Mouse (Mus musculus): Measurements from ENCODE around the gene Pdp2.
"Not testable (repeated sequence)": the region's sequence is repeated elsewhere in the genome, so short reads cannot be mapped to it uniquely, and the experiment has no call there.

The Pdp2 gene

GRCm38 (mm10) chr8:104591133-104591834, at the start of gene Pdp2:
Pdp2 (plus strand) TSS chr8:104591451.
- DNase-seq = peak; percentile 94

- DNase-seq = no peak
These were observed 49.8 kb upstream of the Pdp2 start for GRCm38 (mm10) chr8:104541515-104541880.

DNA sequence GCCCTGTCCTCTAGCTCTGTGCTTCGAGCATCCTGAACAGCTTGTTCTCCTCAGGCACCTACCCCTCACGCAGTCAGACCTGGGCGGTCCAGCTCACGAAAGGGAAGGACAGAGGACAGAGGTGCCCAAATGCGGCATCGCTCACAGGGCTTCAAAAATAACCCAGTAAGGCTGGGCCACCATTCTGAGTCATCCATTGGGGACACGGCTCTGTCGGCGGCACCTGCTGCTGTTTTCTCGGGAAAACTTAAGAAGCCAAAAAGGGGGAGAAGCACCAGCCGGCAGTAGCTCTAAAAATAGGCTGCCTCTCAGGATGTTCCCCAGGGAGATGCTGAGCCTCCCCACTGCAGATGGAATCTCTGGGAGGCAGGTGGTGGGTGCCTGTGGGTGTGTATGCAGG, 49.1 kb upstream of the Pdp2 start:
- peak; percentile 61 for DNase-seq

DNA sequence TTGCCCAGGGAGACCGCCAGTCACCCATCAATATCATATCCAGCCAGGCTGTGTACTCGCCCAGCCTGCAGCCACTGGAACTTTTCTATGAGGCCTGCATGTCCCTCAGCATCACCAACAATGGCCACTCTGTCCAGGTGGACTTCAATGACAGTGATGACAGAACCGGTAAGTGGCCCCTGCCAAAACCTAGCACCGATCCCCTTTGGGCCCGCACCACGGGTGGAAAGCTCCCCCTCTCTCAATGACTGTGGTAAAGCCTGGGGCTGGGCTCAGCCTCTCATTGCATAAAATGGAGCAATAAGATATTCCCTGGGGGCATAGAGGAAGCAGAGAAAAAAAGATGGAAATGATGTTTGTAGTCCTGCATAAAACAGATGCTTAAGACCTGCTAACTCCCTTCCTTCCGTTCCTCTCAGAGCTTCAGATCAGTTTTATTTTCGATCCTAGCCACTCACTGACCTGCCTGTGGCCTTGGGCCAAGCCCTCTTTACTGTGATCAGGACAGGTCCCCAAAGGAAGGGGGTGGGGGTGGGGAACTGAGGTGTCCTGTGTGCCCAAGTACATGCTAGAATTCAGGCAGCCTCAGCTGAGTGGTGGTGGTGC, 47.7 kb upstream of the Pdp2 start:
- DNase-seq = no peak

GRCm38 (mm10) chr8:104555191-104555590, 36.1 kb upstream of the Pdp2 start:
- DNase-seq = no peak

DNA sequence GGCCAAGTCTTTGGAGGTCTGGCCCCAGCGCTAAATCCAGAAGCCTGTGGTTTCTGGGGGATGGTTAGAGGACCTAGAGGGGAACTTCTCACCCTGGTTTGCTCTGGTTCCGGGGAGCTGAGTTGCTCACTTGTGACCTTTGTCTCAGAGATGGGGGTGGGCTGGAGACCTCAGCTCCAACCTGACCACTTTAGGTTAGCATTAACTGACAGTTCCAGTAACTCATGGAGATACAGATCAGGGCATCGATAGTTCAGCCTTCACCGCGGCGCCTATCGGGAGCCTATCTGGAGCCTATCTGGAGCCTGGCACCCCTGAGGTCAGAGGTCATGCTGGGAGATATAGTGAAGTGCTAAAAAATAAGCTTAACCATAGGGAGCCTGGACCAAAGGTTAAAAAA, 34.0 kb upstream of the Pdp2 start:
- no peak for DNase-seq

DNA sequence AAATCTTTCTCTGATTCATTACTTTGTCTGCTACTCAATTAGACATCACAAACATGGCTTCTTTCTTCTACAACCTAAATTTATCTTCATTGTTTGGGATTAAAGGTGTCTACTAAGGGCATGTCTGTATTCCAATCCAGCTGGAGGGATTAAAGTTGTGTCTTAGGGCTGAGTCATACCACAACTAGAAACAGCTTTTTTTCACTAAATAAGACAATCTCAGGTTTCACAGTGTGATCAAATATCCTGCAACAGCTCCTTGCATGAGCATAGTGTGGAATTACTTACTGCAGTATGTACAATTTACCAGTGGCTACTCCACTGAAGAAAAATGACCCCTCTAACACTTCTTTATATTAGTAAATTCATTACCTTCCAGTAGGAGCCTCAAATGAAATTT, 30.5 kb upstream of the Pdp2 start:
- no peak for DNase-seq

DNA sequence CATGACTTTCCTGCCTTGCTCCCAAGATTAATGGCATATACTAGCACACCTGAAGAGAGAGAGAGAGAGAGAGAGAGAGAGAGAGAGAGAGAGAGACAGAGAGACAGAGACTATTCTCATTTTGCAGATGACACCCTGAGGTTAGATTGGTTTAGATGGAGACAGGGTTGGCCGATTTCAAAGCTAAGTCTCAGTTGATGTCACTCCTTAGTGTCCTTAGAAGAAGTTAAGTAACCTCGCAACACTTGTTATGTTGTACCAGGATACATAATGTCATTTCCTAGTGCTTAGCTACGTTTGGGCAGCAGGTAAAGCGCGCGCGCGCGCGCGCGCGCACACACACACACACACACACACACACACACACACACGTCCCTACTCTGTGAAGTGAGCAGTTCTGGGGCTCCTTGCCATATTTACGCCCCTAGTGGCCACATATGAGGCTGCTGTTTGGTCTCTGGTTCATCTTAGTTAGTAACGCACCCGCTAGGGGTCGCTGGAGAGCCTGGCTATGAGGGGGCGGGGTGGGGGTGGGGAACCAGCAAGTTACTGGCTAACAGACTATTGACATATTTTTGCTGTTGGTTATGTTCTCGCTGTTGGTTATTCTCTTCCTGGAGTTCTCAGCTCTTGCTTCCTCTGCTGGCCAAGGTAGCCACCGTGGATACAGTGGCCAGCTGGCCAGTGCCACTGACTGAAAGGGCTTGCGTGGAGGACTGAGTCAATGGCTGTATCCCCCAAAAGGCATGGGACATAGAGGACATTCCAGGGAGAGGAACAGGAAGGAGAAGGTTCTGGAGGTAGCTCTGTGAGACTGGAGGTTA, 26.4 kb upstream of the Pdp2 start:
- DNase-seq = peak; percentile 86

DNA sequence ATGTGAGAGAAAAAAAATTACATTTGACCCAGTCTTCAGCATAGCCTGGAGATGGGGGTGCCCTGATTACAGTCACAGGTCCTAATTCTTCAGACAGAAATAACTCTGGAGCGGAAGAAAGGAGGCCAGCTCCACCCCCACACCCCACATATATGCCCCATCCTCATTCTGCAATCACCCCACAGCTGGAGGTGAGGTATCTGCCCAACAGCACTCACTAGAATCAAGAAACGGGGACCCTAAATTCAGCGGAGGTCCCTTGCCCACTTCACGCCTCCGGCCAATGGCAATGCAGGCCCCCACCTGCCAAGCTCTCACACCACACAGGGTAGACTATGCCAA, 25.8 kb upstream of the Pdp2 start:
- DNase-seq = peak; percentile 52

- no peak for DNase-seq
These were observed 21.7 kb upstream of the Pdp2 start for GRCm38 (mm10) chr8:104569559-104569958.

DNA sequence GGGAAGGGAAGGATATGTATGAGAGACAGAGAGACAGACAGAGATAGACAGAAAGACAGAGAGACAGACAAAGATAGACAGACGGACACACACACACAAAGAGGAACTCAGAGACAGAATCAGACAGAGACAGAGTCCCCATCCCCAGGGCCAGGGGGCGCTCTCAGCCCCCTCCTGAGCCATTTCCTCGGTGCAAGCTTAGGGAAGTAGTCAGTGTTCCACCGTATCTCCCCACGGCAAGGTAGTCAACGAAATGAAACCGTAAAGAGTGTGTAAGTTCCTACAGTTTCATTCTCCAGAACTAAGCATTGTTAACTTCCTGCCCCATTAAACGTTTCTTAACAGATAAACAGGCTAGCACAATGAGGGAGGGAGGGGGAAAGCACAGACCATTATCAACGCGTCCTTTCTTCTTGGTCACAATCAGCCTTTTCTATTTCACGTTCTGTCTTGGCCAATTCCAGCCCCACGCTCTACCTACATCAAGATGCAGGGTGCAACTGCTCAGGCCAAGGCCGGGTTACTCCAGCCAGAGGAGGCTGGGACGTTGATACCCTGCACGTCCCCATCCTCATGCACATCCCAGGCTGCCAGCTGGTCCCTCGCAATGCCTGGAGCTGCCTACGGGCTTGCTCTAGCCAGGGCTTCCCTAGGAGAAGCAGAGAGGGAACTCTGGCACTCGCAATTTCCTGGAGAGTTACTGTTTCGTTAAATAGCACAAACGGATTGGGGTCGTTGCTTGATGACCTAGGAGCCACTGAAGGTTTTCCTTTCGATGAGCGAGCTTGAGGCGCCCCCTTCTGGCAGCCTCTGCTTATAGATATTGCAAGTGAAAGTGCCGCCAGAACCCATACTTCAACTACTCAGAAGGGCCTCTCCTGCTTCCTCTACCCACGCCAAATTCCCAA, 20.6 kb upstream of the Pdp2 start:
- DNase-seq = peak; percentile 82

DNA sequence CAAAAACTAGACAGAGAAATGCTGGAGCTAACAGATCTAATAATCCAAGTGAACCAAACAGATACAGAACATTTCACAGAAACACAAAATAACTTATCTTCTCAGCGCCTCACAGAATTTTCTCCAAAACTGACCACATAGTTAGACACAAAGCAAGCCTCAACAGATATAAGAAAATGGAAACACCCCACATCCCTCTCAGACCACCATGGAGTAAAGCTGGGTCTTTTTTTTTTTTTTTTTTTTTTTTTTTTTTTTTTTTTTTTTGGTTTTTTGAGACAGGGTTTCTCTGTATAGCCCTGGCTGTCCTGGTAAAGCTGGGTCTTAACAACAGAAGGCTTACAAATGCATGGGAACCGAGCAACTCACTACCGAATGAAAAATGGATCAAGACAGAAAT, 14.4 kb upstream of the Pdp2 start:
- no peak for DNase-seq

DNA sequence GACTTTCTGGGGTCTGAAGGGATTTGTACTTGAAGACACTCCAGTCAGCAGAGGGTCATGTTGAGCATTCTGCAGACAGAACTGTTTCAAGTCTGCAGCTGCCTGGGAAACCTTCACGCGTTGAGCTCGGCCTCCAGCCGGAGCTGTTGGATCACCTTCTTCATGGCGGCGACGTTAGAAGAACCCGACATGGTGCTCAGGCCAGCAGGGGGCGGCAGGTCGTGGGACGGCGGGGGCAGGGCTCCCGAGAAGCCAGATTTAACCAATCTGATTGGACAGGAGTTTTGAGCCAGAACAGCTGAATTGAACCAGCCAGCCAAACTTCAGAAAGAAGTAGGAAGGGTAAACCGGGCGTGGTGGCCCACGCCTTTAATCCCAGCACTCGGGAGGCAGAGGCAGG, 13.6 kb upstream of the Pdp2 start:
- not testable (repeated sequence) for DNase-seq

DNA sequence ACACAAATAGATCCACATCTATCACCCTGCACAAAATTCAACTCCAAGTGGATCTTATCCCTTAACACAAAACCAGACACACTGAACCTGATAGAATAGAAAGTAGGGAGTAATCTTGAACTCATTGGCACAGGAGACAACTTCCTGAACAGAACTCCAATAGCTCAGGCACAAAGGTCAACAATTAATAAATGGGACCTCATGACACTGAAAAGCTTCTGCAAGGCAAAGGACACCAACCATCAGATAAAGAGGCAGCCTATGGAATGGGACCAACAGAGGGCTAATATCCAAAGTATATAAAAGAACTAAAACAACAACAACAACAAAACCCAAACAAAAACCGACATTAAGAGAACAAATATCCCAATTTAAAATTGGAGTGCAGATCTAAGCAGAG, 6.7 kb upstream of the Pdp2 start:
- no peak for DNase-seq

GRCm38 (mm10) chr8:104590284-104590683, 967 bp upstream of the Pdp2 start:
- DNase-seq = no peak

- DNase-seq = no peak
These were observed 605 bp downstream of the Pdp2 start for GRCm38 (mm10) chr8:104591856-104592255.

- DNase-seq = no peak
These were observed 1.3 kb downstream of the Pdp2 start for GRCm38 (mm10) chr8:104592566-104592965.

GRCm38 (mm10) chr8:104593536-104594325, 2.5 kb downstream of the Pdp2 start:
- peak; percentile 22 for DNase-seq

DNA sequence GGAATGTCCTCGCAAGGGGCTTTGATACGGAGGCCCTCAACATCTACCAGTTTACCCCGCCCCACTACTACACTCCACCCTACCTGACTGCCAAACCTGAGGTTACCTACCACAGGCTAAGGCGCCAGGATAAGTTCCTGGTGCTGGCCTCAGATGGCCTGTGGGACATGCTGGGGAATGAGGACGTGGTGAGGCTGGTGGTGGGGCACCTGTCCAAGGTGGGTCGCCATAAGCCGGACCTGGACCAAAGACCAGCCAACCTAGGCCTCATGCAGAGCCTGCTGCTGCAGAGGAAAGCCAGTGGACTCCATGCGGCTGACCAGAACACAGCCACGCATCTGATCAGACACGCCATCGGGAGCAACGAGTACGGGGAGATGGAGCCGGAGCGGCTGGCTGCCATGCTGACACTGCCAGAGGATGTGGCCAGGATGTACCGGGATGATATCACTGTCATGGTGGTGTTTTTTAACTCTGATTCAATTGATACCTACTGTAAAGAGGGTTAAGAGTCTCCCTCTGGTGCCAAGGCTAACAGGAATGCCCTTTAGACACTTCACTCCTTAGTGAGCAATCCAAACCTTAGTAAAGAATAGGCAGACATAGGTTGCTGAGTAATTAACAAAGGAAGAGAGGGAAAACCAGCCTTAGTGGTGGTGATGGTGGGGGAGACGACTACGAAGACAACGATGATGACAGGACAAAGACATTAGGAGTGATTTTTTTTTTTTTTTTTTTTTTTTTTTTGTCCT, 3.5 kb downstream of the Pdp2 start:
- no peak for DNase-seq

DNA sequence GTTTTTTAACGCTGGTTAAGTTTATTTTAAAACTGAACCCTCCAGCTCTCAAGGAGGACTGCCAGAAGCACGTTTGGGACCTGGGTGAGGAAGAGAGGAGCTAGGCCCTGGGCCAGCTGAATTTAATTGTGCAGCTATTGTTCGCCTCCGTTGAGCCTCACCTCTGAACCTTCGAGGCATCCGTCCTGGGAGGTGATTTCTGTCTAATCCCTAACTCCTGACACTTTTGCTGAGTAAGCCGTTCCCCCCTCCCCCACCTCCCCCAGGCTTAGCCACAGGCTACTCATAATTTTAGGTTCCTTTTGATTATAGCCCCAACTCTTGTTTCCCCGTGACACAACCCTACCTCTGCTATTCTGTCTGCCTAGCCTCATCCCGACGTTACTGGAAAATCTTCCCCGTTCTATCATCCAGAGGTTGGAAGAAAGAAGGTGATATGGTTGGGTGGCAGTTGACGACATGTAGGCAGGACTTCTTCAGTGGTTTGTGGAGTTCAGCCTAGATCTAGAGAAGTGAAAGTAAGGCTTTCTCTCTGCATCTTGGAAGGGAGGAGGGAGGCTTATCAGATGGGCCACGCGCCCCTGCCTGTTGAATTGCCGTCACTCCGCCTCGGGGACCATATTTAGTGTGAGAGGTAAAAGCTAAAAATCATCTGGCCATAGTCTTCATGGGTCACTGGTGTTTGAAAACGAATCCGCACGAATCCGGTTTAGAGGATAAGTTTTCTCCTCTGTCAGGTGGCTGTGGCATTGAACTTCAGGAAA, 4.7 kb downstream of the Pdp2 start:
- DNase-seq = no peak

DNA sequence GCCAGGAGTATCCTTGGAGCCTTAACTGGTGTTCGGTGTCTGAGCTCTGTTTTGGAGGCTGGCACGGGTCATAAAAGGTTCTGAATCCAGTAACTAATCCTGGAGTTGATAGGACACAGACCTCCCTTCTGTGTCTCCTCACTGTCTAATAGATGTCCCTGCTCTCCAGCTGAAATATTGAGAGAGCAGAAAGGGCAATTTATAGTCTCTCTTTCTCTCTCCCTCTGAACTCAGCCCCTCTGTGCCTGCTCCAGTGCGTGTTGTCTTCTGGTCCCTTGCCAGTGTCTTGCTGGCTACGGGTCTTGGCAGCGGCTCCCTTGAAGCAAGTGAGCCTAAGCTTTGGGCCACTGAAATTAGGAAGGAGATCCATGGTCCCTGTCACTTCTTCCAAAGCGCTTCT, 6.4 kb downstream of the Pdp2 start:
- no peak for DNase-seq

Measured in cerebellum, adult 9-11 months (tissue).